Mouse (Mus musculus): ENCODE measurements around the gene Npw.

Gene Npw

DNA sequence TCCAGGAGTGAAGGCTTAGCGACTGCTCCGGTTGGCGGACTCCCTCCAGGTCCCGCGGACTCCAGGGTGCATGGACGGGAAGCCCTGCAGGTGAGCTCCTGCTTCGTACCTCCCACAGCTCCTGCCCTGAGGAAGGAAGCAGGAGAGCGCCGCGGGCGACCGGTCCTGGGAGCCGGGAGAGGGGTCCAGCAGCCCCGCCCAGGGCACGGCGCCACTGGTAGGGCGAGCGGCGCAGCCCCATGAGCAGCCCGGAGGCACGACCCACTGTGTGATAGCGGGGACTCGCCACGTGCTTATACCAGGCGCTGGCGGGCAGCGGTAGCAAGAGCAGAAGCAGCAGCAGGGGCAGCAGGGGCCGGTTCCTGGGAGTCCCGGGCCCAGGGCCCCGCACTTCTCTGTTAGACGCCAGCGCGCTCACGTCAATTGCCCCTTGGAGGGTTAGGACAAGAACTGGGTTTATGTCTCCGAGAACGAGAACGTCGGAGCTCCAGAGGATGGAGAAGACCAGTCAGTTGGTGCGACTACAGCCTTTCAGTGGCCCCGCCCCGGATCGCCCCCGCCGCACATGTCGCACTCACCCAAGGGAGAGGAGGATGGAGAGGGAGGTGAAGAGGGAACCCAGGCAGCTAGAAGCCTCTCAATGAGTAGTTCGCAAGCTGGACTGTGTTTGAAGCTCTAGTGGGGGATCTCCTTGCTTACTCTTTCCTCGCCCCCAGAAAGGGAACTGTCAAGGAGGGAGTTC is at the start of gene Npw:
Npw (minus strand) TSS at position 441 of the 742 bp plus-strand sequence.
- DNase-seq (ENCODE audit: low read depth, low spot score): no peak

DNA sequence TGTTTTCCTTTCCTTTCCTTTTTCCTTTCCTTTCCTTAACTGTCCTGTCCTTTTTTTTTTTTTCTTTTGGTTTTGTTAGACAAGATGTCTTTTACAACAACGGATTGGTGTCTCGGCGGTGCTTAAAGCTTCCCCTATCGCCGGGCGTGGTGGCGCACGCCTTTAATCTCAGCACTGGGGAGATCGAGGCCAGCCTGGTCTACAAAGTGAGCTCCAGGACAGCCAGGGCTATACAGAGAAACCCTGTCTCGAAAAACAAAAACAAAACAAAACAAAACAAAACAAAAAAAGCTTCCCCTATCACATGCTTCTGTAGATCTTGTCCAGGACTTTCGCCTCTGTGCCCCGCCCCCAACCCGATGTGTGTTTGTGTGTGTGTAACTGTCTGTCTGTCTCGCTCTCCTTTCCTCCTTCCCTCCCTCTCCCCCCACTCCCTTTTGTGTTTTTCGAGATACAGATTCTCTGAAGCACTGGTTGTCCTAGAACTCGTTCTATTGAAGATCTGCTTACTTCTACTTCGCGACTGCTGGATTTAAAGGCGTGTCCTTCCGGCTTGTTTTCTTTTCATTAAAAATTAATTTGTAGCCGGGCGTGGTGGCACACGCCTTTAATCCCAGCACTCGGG is 49.7 kb upstream of the Npw start:
- no peak for DNase-seq (ENCODE audit: low read depth, low spot score)

DNA sequence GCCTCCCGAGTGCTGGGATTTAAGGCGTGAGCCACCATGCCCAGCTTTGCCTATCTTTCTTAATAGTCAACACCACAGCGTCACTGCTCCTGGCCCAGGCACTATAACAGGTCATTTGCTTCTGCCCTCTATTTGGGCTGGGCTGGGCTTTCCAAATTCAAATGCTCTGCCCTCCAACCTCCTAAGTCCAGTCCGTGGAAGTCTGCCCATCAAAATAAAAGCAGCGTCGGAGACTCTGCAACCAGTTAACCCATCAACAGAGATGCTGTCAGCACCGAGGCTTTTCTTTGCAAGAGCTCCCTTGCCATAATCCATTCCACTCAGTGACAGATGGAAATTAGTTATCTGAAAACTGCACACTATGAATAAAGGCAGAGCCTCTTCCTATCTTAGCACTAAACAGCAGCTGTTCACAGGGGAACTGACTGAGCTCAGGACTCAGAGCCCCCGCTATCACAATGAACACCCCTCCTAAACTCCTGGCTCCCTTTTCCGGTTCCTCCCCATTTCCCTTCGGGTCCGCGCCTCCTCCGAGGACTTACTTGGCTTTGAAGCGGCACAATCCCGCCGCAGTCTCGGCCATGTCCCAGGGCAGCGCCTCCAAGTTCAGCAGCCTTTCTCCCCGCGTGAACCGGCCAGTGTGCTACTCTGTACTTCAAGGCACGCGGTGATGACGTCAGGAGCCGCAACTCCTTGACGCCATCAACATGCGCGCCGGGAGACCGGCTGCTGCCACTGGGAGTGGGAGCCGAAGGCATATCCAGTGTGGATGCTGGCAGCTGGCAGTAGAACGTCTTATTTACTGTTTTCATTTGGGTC is 48.9 kb upstream of the Npw start, which contains the start of gene Tbl3:
Tbl3 (minus strand) TSS at position 679 of the 819 bp plus-strand sequence.
- peak; percentile 94 for DNase-seq (ENCODE audit: low read depth, low spot score)

DNA sequence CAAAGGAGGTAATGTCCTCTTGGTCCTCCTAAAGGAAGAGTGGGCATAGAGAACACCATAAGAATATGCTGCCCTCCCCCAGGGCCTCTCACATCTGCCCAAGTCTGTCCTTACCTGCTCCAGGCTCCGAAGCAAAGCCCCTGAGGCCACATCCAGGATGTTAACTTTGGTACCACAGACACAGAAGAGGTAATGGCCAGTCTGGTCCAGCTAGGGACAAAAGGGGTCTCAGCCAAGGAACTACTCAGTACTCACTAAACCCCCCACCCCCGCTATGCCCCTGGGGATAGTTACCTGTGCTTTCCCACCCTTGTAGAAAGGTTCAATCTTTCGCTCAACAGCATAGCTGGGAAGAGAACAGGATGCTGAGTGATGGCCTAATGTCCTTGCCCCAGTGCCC is 47.6 kb upstream of the Npw start:
- no peak for DNase-seq (ENCODE audit: low read depth, low spot score)

DNA sequence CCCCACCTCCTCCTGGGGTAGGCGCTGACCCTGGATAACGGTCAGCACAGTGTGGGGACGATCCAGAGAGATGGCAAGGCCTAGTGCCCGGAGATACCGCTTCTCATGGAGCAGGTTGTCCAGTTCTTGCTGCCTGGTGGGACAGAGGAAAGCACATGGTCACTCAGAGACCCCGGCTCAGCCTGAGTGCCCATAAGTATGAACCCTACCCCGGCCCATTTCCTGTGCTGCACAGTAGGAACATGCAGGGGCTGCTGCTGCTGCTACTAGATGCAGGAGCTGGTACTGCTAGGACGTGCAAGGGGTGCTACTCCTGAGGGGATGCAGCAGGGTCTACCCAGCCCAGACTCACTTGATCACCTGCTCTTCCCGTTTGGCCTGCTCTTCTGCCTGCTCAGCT is 43.0 kb upstream of the Npw start:
- DNase-seq (ENCODE audit: low read depth, low spot score): no peak

DNA sequence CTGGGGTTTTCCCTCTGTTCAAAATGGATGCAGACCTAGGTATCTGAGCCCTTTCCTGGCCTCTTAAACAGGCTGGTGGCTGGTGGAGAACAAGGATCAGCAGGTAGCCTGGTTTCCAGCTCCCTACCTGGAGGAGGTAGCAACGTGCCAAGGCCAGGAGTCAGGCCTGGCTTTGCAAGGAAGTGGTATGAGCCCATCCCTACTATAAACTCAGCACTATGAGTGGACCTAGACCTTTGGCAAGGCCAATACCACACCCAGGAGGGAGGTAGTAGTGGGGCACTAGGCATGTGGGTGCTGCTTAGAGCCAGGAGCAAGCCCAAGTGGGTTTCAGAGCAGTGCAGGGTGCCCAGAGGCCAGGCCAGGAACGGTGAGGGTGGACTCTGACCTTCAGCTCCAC is 41.2 kb upstream of the Npw start:
- no peak for DNase-seq (ENCODE audit: low read depth, low spot score)

DNA sequence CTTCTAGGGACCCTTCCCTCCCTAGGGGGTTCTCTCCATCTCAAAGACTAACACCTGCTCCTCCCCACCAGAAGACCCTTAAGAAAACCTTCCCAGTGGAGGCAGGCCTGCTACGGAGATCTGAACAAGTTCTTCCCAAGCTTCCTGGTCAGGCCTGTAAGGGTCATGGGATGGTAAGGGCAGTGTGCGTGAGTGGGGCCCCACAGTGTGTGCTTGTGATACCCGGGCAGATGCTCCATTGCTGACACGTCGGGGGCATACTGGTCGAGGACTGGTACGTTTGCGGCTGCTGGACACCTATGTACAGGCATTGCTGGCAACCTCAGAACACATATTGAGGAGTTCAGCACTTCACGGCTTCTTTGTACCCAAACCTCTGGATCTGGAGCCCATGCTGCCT is 40.5 kb upstream of the Npw start:
- DNase-seq (ENCODE audit: low read depth, low spot score): no peak

DNA sequence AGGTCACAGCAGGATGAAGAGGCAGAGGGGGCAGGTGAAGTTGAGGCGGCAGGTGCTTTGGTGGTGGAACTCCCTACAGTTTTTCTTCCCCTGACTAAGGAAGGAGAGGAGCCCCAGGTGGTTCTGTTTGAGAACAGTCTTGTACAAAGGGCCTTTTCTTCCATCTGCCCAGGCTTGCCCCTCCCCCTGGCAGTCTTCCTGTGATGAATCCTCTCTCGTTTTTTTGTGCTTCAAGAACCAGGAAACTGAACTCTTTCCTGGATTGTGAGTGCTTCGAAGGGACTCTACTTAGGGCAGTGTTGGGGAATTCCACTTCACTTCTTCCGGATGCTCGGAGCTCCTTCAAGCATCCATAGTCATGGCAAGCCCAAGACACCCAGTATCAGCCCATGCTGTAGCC is 39.7 kb upstream of the Npw start:
- DNase-seq (ENCODE audit: low read depth, low spot score): peak; percentile 52

DNA sequence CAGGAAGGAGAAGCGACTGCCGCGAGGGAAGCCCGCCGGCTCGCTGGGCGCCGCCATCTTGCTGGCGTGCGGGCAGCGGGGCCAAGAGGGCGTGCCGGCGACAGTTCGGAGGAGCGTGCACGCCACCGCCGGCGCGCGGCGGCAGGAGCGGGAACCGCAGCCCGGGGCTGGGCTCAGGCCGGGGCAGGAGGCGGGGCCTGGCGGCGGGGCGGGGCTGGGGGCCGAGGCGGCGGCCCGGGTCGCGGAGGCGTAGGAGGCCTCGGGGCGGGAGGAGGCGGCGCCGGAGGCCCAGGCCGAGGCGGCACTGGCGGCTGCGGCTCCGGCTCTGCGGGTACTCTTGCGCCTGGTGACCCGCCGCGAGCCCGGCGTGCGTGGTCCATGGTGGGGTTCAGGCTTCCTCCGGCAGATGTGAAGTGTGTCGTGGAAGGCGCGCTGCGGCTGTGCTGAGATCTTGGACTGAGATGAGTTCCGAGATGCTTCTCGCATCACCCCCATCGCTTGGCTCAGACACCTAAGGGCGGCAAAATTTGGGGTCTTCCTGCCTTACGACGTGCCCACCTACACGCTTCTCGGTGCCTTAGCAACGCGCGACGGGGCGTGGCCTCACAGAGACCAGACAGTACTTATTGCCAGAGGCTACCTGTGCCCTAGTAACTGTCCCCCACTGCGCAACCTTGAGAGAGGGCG is 37.9 kb upstream of the Npw start, which contains the start of the genes Gfer and Noxo1:
Gfer (minus strand) TSS at position 146 of the 687 bp plus-strand sequence.
Noxo1 (plus strand) TSS at position 224 of the 687 bp plus-strand sequence.
- DNase-seq (ENCODE audit: low read depth, low spot score): peak; percentile 79

DNA sequence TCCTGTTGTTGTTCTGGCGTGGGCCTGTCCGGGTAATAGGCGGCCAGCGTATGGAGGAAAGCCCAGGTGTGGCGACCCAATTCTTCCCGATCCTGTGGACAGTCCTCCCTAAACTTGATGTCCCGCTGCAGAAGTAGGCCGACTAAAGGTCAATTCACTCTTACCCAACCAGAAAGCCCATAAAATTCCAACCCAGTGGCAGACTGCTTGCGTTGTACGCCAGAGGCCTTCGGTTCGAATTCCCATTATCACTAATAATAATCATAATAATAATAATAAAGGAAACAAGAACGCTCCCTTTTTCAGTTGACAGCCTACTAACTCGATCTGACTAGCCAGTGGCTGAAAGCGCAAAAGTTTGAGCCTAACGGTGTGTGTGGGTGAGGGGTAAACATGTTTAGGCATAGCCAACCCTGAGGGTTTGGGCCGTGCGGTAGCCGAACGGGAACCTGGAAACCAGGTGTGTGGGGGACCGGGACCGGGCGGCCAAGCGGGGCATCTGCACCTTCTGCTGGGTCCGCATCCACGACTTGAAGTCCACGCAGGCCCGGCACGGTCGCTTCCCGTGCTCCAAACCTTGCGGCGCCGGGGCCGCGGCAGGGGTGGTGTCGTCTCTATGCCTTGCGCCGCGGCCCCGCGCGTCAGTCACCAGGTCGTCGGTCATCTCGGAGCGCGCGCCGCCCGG is 37.2 kb upstream of the Npw start:
- DNase-seq (ENCODE audit: low read depth, low spot score): no peak

DNA sequence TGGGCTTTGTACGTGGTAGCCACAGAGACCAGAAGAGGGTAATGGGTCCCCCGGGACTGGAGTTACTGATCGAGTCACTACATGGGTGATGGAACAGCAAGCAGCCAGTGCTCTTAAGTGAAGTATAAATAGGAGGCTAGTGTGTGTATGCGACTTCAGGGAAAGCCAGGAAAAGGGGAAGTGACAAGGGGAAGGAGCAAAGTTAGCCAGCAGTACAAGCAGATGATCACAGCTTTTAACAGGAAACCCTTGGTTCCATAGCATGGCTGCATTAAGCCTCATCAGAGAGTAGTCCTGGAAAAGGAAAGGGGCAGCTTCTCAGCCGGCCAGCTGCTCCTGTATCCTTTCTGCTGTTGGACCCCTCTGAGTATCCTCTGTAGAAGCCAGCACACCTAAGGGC is 34.1 kb upstream of the Npw start:
- DNase-seq (ENCODE audit: low read depth, low spot score): no peak

DNA sequence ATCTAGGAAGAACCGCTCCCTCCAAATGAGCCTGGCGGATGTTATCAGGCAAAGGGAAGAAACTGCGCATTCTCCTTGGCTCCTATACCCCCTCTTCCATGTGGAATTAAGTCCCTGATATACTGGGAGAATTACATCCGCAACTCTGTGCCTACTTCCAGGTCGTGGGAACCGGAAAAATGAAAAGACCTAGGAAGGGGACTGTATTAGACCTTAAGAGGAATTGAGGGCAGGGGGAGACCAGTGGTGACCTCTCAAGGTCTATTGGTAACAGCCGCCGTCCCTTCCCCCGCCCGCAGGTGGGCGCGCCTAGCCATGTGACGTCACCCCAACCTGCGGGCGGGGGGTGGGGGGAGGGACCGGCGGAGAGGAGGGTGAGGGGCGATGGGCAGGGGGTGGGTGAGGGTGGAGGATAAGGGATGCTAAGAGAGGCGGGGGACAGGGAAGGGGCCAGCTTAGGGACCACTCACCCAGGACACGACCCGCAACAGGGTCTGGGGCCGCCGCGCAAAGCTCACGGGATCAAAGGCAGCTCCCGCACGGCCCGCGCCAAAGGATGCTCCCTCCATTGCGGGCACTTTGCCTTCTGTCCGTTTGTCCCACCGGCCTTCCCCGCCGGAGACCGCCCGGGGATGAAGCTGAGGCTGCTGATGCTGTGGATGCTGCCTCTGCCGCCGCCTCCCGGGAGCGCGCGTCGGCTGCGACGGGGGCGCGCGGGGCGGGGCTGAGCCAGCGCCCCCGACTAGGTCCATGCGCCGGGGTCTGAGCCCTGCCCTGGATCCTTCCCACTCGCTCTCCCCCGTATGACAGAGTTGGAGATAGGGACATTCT is 31.2 kb upstream of the Npw start, which contains the start of gene Syngr3:
Syngr3 (minus strand) TSS at position 705 of the 831 bp plus-strand sequence.
- DNase-seq (ENCODE audit: low read depth, low spot score): no peak

DNA sequence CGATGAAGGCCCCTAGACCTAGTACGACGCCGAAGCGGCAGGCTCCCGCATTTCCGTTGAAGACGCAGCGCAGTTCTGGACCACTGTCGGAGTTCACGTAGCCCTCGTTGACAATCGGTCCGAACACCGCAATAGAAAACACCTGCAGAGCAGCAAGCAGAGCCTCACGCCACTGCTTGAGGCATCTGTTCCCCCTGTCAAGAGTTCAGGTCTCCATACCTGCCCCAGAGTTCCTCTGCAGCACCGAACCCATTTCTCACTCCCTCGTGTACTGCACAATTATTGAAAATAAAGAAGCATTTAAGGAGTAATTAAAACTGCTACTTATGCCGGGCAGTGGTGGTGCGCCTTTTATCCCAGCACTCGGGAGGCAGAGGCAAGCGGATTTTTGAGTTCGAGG is 29.3 kb upstream of the Npw start:
- DNase-seq (ENCODE audit: low read depth, low spot score): no peak

DNA sequence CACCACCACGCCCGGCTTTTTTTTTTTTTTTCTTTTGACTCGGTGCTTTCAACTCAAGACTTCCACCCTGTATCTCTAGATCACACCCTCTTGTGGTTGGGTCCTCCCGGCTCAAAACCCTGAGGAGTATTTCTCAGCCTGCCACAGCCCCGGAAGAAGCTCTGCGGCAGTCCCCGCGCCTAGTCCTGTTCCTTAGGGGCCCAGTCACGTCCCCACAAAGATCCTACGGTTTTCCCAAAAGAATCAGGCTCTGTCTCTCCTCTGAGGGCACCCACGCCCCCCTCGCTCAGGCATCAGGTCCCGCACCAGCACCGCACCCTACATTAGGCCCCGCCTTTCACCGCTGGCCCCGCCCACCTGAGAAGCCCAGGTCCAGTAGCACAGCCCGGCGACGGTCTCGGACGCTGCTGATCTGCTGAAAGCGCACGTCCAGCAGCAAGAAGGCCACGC is 28.9 kb upstream of the Npw start:
- DNase-seq (ENCODE audit: low read depth, low spot score): no peak

DNA sequence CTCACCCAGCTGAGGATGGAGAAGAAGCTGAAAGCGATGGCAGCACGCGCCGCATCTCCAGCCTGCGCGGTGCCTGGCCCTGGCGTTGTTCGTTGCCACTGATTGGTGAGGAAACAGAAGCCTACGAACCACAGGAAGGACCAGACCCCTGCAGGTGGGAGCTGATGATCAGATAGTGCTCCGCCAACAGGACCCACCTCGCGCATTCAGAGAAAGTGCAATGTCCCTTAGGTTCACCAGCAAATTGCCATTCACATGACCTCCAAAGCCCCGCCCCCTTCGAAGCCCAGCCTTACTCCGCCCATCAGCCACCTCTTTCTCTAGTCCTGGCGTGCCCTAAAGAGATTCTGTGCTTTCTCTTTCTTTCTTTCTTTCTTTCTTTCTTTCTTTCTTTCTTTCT is 28.3 kb upstream of the Npw start:
- DNase-seq (ENCODE audit: low read depth, low spot score): no peak

DNA sequence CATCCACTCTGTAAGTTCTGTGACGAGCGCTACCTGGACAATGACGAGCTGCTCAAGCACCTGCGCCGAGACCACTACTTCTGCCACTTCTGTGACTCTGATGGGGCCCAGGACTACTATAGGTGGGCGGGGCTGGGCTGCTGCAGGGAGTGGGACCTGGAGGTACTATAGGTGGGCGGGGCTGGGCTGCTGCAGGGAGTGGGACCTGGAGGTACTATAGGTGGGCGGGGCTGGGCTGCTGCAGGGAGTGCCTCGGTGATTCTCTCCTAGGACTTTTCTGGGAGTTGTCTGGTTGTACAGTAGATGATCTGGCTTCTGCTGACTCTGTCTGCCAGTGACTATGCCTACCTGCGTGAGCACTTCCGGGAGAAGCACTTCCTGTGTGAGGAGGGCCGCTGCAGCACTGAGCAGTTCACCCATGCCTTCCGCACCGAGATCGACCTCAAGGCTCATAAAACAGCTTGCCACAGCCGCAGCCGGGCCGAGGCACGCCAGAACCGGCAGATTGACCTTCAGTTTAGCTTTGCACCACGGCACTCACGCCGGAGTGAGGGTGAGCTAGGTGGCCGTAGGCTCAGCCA is 19.3 kb upstream of the Npw start:
- DNase-seq (ENCODE audit: low read depth, low spot score): no peak

DNA sequence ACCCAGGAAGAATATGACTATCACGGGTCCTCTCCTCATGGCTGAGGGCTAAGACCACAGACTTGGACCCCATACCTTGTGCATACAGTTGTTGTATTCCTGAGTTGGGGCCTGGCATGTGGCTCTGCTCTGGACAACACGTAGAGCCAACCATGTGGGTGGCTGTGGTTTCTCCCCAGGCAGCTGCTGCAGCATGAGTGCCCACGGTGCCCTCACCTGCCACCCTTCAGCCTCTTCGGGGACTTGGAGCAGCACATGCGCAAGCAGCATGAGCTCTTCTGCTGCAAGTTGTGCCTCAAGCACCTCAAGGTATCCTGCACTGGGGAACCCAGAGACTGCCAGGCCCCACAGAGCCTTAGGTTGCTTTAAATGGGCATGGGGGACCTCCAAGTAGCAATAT is 18.6 kb upstream of the Npw start:
- DNase-seq (ENCODE audit: low read depth, low spot score): no peak

DNA sequence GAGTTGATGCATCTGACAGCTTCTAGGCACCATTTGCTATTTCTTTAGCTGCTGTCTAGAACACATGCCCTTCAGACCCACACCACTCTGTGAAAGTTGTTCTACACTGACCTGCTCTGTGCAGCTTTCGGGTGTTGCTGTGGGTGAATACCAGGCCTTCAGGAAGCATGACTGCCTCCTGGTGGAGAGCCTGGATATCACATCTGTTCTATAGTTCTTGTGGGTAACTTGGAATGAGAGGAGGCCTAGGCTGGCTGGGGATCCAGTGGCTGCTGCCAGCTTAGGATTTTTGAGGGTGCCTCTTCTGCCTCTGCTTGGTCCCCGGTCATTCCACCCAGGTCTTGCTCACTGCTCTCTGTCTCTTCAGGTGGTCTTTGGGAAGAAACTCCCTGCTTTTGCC is 17.9 kb upstream of the Npw start:
- DNase-seq (ENCODE audit: low read depth, low spot score): peak; percentile 91

DNA sequence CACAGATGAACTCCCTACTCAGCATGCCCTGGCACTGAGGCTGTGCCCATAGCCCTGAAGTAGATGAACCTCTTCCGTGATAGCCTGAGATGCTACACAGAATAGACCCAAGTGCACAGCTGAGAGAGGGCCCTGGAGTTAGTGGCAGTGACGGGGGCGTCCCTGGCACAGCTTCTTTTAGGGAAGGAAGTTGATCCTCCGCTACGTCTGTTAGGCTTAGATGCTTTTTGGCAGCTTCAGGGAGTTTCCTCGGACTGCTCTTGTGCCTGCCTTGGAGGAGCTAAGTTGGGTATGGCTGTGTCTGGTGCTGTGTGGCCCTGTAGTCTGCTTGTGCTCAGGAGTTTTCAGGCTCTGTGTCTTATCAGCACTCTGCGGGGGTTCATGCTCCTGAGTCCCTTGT is 16.0 kb upstream of the Npw start:
- DNase-seq (ENCODE audit: low read depth, low spot score): no peak

DNA sequence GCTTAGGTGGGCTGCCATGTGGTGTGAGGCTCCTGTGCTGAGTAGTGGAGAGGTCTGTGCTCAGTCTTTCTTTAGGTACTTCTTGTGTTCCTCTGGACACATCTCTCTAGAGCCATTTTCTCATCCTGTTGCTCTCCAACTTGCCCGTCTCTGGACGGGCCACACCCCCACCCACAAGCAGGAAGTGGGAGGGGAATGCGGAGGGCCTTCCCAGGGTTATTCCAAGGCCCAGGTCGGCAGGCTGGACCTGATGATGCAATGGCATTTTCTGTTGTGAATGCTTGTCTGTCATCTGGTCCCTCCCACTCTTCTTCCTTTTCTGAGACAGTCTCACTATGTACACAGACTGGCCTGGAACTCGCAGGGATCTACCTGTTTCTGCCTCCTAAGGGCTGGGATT is 13.9 kb upstream of the Npw start:
- DNase-seq (ENCODE audit: low read depth, low spot score): peak; percentile 88

Data from 3T3-L1 (cell line).